Mouse (Mus musculus): Measurements from ENCODE around the gene Vmn1r204. TPM values are rescaled to one million over a fixed set of nuclear protein-coding genes. Genes with fewer than 3 reads are reported as not detected.
"Not testable (repeated sequence)": the region's sequence is repeated elsewhere in the genome, so short reads cannot be mapped to it uniquely, and the experiment has no call there.

Vmn1r204 gene
- total RNA-seq (2021), result not detected
- long read RNA-seq, experiment 1, result 0 reads
- long read RNA-seq, experiment 2, result 0 reads

DNA sequence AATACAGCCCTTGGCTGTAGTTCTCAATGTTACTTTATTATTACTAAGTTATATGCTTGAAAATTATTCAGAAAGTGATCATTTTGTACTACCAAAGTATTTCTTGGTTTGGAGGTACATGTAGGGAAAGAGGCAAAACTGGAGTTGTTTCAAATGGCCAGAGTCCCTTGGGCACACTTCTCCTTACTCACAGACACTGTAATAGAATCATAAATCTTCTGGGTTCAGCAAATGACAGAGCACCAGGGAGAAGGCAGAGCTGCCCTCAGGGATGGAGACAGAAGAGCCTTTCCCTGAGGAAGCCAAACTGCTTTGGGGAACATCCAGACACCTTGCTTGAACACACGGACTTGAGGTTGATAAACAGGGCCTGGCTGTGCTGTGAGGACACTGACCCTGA is at the start of gene Vmn1r204:
Gene Vmn1r204, plus strand, starts transcription at position 301 of the 400 bp plus-strand sequence.
- not testable (repeated sequence) for DNase-seq

DNA sequence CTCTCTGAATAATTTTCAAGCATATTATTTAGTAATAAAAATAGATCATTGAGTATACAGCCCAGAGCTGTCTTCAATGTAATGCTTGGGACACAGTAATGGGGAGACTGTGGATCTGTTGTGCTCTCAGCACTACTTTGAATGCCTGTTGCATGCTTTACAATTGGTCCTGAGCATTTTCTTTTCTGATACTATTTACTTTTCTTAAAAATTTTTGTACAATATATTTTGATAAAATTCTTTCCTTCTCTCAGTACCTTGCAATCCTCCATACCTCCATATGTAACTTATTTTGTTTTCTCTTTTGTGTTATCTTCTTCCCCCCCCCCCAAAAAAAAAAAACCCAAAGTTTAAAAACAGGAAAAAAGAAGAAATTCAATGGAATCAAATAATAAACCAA is 47.7 kb upstream of the Vmn1r204 start, which contains the start of gene Vmn1r202:
Gene Vmn1r202, minus strand, starts transcription at position 101 of the 400 bp plus-strand sequence.
- DNase-seq, result no peak

DNA sequence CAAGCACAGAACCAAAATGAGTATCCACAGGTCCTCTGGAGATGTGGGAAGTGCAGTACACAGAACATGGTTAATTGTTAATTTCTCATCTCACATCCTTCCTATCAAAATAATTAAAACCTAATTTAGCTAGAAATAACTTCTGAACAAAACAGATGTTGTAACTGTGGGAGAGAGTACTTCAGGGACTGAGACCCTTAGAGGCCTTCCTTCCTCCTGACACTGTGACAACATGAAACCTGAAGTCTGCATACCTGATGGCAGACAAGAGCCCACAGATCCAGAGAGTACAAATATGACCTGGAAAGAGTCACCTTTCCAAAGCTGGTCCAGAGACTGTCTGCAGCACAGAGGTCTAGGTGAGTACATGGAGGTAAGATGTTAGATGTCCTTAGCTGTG is 35.2 kb upstream of the Vmn1r204 start, which contains the start of gene Vmn1r203:
Gene Vmn1r203, plus strand, starts transcription at position 301 of the 400 bp plus-strand sequence.
- DNase-seq, result no peak

DNA sequence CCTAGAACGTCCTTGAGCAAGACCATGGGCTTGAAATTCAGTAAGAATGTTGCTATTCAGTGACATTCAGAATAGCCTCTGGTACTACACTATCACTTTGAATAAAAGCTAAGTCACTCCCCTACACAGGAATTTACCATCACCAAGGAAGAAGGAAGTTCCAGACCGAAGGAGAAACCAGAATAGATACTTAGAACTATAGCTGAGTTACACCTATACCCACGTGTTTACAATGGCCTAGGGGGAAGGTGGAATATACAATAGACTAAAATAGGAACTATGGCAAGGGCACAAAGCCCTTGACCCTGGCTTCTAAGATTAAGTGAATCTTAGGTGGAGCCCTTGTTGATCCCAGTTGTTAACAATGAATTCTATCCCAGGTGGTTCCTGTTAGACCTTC is 21.9 kb downstream of the Vmn1r204 start:
- not testable (repeated sequence) for DNase-seq

DNA sequence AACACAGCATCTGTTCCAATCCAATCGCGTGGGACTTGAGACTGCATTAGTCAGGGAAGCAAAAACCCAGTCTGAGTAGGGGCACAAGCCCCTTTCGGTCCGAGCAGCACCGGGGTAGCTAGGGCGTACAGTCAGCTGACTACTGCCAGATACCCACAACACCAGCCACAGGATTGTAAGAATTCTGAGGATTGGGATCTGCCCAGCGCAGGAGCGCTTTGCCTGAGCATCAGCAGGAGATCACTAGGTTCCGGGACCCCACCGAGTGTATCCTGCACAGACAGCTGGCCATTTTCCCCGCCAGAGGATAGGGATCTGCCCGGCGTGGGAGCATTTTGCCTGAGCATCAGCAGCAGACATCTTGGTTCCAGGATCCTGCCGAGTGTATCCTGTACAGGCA is 30.3 kb downstream of the Vmn1r204 start:
- DNase-seq, result not testable (repeated sequence)

DNA sequence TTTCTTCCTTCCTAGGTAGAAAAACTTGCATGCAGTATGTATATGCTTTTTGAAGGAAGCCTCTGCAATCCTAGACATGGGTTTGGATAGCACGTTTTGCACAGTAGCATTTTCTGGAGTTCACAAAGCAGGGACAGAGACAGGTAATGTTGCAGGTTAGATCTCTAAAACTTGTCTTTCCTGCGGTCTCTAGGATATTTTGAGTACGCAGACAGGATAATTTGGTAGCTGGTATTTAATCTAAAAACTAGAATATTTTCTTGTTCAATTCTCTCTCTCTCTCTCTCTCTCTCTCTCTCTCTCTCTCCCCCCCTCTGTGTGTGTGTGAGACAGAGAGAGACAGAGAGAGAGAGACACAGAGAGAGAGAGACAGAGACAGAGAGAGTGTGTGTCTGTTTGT is 39.9 kb downstream of the Vmn1r204 start, which contains the start of gene Vmn1r205:
Gene Vmn1r205, minus strand, starts transcription at position 101 of the 400 bp plus-strand sequence.
- DNase-seq, result no peak

Other genes with a start within 250 kb of the Vmn1r204 start
- not detected for gene Vmn1r197, start 228.6 kb upstream of the Vmn1r204 start, total RNA-seq (2021)
- not detected for gene Vmn1r198, start 202.8 kb upstream of the Vmn1r204 start, total RNA-seq (2021)
- gene Vmn1r199, start 173.4 kb upstream of the Vmn1r204 start, total RNA-seq (2021), result not detected
- gene Vmn1r200, start 162.8 kb upstream of the Vmn1r204 start, total RNA-seq (2021), result not detected
- not detected for gene Vmn1r201, start 81.3 kb upstream of the Vmn1r204 start, total RNA-seq (2021)
- under 1 TPM in 1 of 2 experiments, not detected in 1; 0.05 TPM for gene Vmn1r202, start 47.8 kb upstream of the Vmn1r204 start, total RNA-seq (2021)
- gene Vmn1r203, start 35.1 kb upstream of the Vmn1r204 start, total RNA-seq (2021), result not detected
- gene Vmn1r205, start 39.8 kb downstream of the Vmn1r204 start, total RNA-seq (2021), result not detected
- not detected for gene Vmn1r206, start 71.1 kb downstream of the Vmn1r204 start, total RNA-seq (2021)
- not detected for gene Vmn1r207-ps, start 176.4 kb downstream of the Vmn1r204 start, total RNA-seq (2021)
- not detected for gene Vmn1r208, start 224.2 kb downstream of the Vmn1r204 start, total RNA-seq (2021)